Mouse (Mus musculus) forebrain, embryonic 16.5 days (tissue): ENCODE results near the gene Por. TPM values are rescaled to one million over a fixed set of nuclear protein-coding genes. Genes with fewer than 3 reads are reported as not detected.

ENCODE experiments used
- ATAC-seq: fragments of 200-750 bp; cut with Nextera tagmentation; 2 replicates; pipeline ENCODE4 v1.8.0; 2017; ENCODE audit warnings: mild to moderate bottlenecking, moderate library complexity
- H3K27ac ChIP-seq: fragments of 300-500 bp; sonication (generic); 2 replicates; pipeline ENCODE4 v1.5.1; 2014; ENCODE audit warnings: low read length, control low read depth
- H3K27me3 ChIP-seq: fragments of 300-500 bp; sonication (generic); replicated peaks from 2 replicates; pipeline ENCODE4 v1.6.1; 2014; ENCODE audit warnings: low read length; ENCODE audit not compliant: control insufficient read depth, insufficient read depth
- H3K36me3 ChIP-seq: fragments of 300-500 bp; sonication (generic); 2 replicates; pipeline ENCODE4 v1.6.1; 2014; ENCODE audit not compliant: control insufficient read depth, insufficient read depth
- H3K4me1 ChIP-seq: fragments of 300-500 bp; sonication (generic); replicated peaks from 2 replicates; pipeline ENCODE4 v1.6.1; 2014; ENCODE audit warnings: low read length; ENCODE audit not compliant: control insufficient read depth, insufficient read depth
- H3K4me2 ChIP-seq: fragments of 300-500 bp; sonication (generic); 2 replicates; pipeline ENCODE4 v1.6.1; 2014; ENCODE audit warnings: mild to moderate bottlenecking, low read length, control low read depth
- H3K4me3 ChIP-seq: fragments of 300-500 bp; sonication (generic); replicated peaks from 2 replicates; pipeline ENCODE4 v1.5.1; 2014; ENCODE audit warnings: mild to moderate bottlenecking, low read length, control low read depth
- H3K9ac ChIP-seq: fragments of 300-500 bp; sonication (generic); replicated peaks from 2 replicates; pipeline ENCODE4 v1.6.1; 2014; ENCODE audit warnings: low read depth, low read length, control low read depth
- H3K9me3 ChIP-seq: fragments of 300-500 bp; sonication (generic); 2 replicates; pipeline ENCODE4 v1.6.1; 2016; ENCODE audit warnings: low read length; ENCODE audit not compliant: control insufficient read depth
- WGBS: fragments of 180-500 bp; shearing (Covaris S2); extraction: QIAGEN DNeasy Blood & Tissue Kit; methylation state at CpG from one replicate; pipeline ENCODE4 v1.1.7; 2014; 5-methylcytosine and 5-hydroxymethylcytosine counted together
- polyA plus RNA-seq: library from polyadenylated mRNA; unstranded; fragments of >200 nt; fragmentation: Nextera tagmentation; extraction: Ambion mirVana; gene quantifications from 2 replicates; pipeline ENCODE4 v1.2.1, GENCODE M21; 2015

Por gene
- polyA plus RNA-seq, 1 experiment from 2014 or later, result 121 TPM

DNA sequence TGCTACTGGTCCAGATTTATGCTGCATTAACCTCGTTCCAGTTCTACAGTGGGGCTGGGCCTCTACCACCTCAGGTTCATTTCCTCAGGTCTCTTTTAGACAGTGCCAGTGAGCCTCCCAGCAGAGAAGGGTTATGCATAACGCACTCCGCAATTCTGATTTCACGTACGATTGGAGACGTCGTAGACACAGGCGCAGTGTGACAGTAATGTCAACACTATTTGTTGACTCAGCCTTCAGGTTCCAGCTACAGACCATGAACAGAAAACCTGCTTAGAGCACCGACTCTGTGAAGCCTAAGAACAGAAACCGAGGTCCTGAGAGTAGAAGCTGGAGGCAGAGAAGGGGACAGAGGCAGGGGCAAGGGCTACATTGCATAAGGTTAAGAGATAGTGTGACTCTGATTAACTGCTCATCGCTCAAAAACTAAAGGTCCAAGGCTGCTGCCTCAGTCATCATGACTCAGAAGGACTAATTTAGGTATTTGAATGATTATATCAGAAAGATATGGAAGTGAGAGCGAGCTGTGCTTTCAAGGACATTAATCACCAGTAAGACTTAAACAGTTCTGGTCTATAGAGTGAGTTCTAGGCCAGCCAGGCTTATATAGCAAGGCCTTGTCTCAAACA lies 13.2 kb downstream of the Por start:
- 92% methylated on average over 12 of the region's 12 CpGs for WGBS
- H3K4me3 ChIP-seq, result no peak overlapping the region

DNA sequence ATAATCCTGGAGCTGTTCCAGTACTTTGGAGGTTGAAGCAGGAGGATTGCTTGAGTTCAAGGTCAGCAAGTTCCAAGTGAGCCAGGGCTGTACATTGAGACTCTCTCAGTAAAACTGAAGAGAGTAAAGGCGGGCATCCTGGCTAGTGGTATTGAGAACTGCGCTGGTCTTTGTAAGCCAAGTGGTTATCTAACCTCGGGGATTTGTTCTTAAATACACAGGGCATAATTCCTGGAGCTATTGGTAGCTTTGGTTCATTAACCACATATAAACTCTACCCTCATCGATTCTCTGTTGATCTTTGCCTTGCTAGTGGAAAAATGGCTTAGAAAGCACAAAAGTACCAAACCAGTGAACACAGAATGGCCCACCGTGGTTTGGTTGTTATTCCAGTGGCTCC lies 20.6 kb downstream of the Por start:
- Histone ChIP-seq H3K4me2 (peak overlapping the region; percentile 96), H3K36me3 (no peaks in the 10 kb centered on the region), H3K9ac (no peak overlapping the region), H3K4me1 (peaks cover 18% of the 10 kb centered on the region), H3K4me3 (peak overlapping the region; percentile 88; the same call in 1 of the 2 replicates), H3K27ac (no peak overlapping the region), H3K9me3 (no peaks in the 10 kb centered on the region), H3K27me3 (no peaks in the 10 kb centered on the region)
- ATAC-seq, result no peak
- WGBS, result 84% methylated on average over 5 of the region's 5 CpGs

More for the DNA sequence above, 13.2 kb downstream of the Por start:
- Histone ChIP-seq H3K4me2 (no peak overlapping the region), H3K27ac (no peak overlapping the region), H3K9ac (no peak overlapping the region), H3K4me1 (no peaks in the 10 kb centered on the region), H3K9me3 (no peaks in the 10 kb centered on the region), H3K36me3 (no peaks in the 10 kb centered on the region), H3K27me3 (no peaks in the 10 kb centered on the region)
- ATAC-seq, result no peak

DNA sequence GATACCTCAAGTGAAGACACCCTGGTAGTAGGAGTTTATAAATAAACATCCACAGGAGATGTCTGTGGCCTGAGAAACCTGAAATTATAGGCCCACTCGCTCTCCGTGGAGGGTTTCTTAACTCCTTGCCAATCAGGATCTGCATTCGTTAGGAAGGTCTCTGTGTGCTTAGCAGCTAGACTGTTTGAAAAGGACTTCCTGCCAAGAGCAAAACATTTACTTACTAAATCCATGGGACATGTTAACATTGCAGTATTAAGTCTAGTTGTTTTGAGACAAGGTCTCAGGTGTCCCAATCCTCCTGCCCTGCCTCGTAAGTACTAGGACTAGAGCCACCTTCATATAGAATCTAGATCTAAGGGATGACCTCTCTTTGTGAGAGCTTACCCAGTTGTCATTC lies 21.4 kb downstream of the Por start:
- Histone ChIP-seq H3K9me3 (no peaks in the 10 kb centered on the region), H3K4me1 (peaks cover 18% of the 10 kb centered on the region), H3K36me3 (no peaks in the 10 kb centered on the region), H3K4me3 (no peak overlapping the region), H3K27ac (no peak overlapping the region), H3K9ac (no peak overlapping the region), H3K27me3 (no peaks in the 10 kb centered on the region), H3K4me2 (no peak overlapping the region)
- ATAC-seq, result no peak
- 57% methylated on average over 4 of the region's 4 CpGs for WGBS

DNA sequence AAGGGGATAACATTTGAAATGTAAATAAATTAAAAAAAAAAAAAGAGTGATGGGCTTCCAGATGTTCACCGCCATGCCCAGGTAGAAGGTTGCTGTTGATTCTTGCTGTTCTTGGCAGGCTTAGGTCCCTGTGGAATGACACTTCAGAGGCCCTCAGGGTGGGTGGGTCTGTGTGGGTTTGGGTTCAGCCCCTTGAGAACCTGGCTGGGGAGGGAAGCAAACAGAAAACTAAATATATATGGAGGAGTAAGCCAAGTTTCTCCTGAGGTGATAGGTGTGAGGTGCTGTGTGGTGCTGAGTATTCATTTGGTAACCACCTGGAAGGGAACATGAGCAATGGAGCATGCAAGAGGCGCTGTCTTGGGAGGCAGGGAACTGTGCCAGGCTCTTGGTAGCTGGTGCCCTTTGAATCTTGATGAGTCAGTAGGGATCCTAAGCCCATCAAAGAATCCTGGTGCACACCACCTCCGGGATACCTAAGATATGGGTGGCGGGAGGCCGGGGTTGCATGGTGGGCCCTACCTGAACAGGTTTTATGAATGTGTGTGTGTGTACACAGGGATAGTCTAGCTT lies 23.5 kb downstream of the Por start:
- WGBS, result 96% methylated on average over 5 of the region's 5 CpGs
- no peak overlapping the region for H3K4me3 ChIP-seq
- H3K9me3 ChIP-seq, result no peaks in the 10 kb centered on the region
- H3K27ac ChIP-seq, result no peak overlapping the region
- no peak overlapping the region for H3K4me2 ChIP-seq
- H3K36me3 ChIP-seq, result no peaks in the 10 kb centered on the region
- H3K9ac ChIP-seq, result no peak overlapping the region
- ATAC-seq, result no peak
- H3K4me1 ChIP-seq, result peaks cover 18% of the 10 kb centered on the region
- H3K27me3 ChIP-seq, result no peaks in the 10 kb centered on the region

DNA sequence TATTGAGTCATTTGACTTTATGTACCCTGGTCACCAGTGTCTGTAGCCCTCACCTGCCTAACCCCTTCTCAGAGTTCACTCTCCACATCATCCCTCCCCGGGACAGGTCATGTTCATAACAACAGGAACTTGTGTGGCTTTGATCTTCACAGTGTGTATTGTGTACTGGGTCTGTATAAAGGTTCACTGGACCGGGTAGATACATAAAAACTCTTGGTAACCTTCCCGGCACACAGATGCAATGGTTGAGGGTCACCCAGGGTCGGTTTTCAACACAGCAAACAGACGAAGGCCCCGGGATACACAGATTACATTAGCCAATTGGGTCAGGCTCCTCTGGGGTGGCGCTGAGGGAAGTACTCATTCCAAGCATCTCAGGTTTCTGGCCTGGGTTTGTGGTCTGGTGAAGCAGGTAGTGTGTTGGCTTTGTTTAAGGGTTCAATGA lies 25.5 kb downstream of the Por start:
- no peak for ATAC-seq
- no peaks in the 10 kb centered on the region for H3K27me3 ChIP-seq
- H3K4me3 ChIP-seq, result no peak overlapping the region
- H3K27ac ChIP-seq, result no peak overlapping the region
- 0 out of 2 replicates have a peak, but pooled peaks cover 2% of the 10 kb centered on the region for H3K36me3 ChIP-seq
- no peaks in the 10 kb centered on the region for H3K9me3 ChIP-seq
- no peak overlapping the region for H3K4me2 ChIP-seq
- 63% methylated on average over 7 of the region's 7 CpGs for WGBS
- H3K4me1 ChIP-seq, result peaks cover 9% of the 10 kb centered on the region
- no peak overlapping the region for H3K9ac ChIP-seq

GRCm38 (mm10) chr5:135697711-135698111 lies 27.9 kb downstream of the Por start:
- no peak overlapping the region for H3K9ac ChIP-seq
- H3K4me1 ChIP-seq, result no peaks in the 10 kb centered on the region
- no peak for ATAC-seq
- H3K27me3 ChIP-seq, result no peaks in the 10 kb centered on the region
- H3K9me3 ChIP-seq, result no peaks in the 10 kb centered on the region
- WGBS, result 82% methylated on average over 5 of the region's 5 CpGs
- peaks cover 2% of the 10 kb centered on the region; the same call in 1 of the 2 replicates for H3K36me3 ChIP-seq
- H3K4me3 ChIP-seq, result no peak overlapping the region
- H3K4me2 ChIP-seq, result no peak overlapping the region
- no peak overlapping the region for H3K27ac ChIP-seq

DNA sequence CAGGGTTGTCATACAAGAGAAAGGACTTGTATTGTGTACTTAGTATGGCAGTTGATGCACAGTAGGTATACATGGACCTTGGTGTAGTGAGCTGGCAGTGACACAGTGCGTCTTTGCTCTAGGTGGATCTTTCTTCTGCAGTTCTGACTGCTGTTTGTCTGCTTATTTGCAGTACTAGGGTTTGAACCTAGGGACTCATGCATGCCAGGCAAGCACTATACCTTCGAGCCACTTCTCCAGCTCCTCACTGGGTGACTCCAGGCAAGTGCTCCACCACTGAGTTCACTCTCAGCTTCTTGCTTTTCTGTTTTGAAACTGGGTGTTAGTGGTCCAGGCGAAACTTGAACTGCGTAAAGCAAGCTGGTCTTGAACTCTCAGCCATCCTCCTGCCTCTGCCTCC lies 31.8 kb downstream of the Por start:
- WGBS, result 96% methylated on average over 4 of the region's 4 CpGs
- H3K27ac ChIP-seq, result no peak overlapping the region
- no peaks in the 10 kb centered on the region for H3K9me3 ChIP-seq
- no peaks in the 10 kb centered on the region for H3K27me3 ChIP-seq
- no peak overlapping the region for H3K4me3 ChIP-seq
- no peak overlapping the region for H3K4me2 ChIP-seq
- H3K4me1 ChIP-seq, result no peaks in the 10 kb centered on the region
- no peak overlapping the region for H3K9ac ChIP-seq
- no peak for ATAC-seq
- H3K36me3 ChIP-seq, result peaks cover 2% of the 10 kb centered on the region; the same call in 1 of the 2 replicates

GRCm38 (mm10) chr5:135702190-135702589 lies 32.4 kb downstream of the Por start:
- no peak overlapping the region for H3K27ac ChIP-seq
- no peak overlapping the region for H3K4me2 ChIP-seq
- WGBS, result 93% methylated on average over 6 of the region's 6 CpGs
- H3K27me3 ChIP-seq, result no peaks in the 10 kb centered on the region
- no peaks in the 10 kb centered on the region for H3K4me1 ChIP-seq
- H3K36me3 ChIP-seq, result peaks cover 2% of the 10 kb centered on the region; the same call in 1 of the 2 replicates
- H3K9ac ChIP-seq, result no peak overlapping the region
- ATAC-seq, result no peak
- no peak overlapping the region for H3K4me3 ChIP-seq
- H3K9me3 ChIP-seq, result no peaks in the 10 kb centered on the region

GRCm38 (mm10) chr5:135702682-135703192 lies 32.9 kb downstream of the Por start:
- WGBS, result 78% methylated on average over 15 of the region's 15 CpGs
- ATAC-seq, result no peak
- Histone ChIP-seq H3K36me3 (peaks cover 2% of the 10 kb centered on the region; the same call in 1 of the 2 replicates), H3K27me3 (no peaks in the 10 kb centered on the region), H3K9ac (no peak overlapping the region), H3K9me3 (no peaks in the 10 kb centered on the region), H3K4me2 (no peak overlapping the region), H3K4me3 (no peak overlapping the region), H3K4me1 (no peaks in the 10 kb centered on the region), H3K27ac (no peak overlapping the region)
